Mouse (Mus musculus) intestine, embryonic 16.5 days (tissue): ENCODE measurements around the gene Syndig1. TPM values are rescaled to one million over a fixed set of nuclear protein-coding genes. Genes with fewer than 3 reads are reported as not detected.

Experiments
- ATAC-seq: fragments of 200-750 bp; cut with Nextera tagmentation; 2 replicates; pipeline ENCODE4 v1.8.0; 2017; ENCODE audit warnings: moderate TSS enrichment, moderate library complexity
- H3K27ac ChIP-seq: fragments of 300-500 bp; sonication (generic); 2 replicates; pipeline ENCODE4 v1.5.1; 2014; ENCODE audit warnings: mild to moderate bottlenecking, low read length
- H3K27me3 ChIP-seq: fragments of 300-500 bp; sonication (generic); replicated peaks from 2 replicates; pipeline ENCODE4 v1.6.1; 2014; ENCODE audit warnings: low read length, control low read depth, mixed read lengths; ENCODE audit not compliant: control insufficient read depth, insufficient read depth
- H3K36me3 ChIP-seq: fragments of 300-500 bp; sonication (generic); 2 replicates; pipeline ENCODE4 v1.6.1; 2014; ENCODE audit warnings: low read length, control low read depth; ENCODE audit not compliant: control insufficient read depth, insufficient read depth
- H3K4me1 ChIP-seq: fragments of 300-500 bp; sonication (generic); 2 replicates; pipeline ENCODE4 v1.6.1; 2014; ENCODE audit warnings: low read length, control low read depth, mixed read lengths; ENCODE audit not compliant: control insufficient read depth, insufficient read depth
- H3K4me2 ChIP-seq: fragments of 300-500 bp; sonication (generic); 2 replicates; pipeline ENCODE4 v1.6.1; 2014; ENCODE audit warnings: low read depth, low read length, control low read depth
- H3K4me3 ChIP-seq: fragments of 300-500 bp; sonication (generic); 2 replicates; pipeline ENCODE4 v1.5.1; 2014; ENCODE audit warnings: mild to moderate bottlenecking, low read length
- H3K9ac ChIP-seq: fragments of 300-500 bp; sonication (generic); 2 replicates; pipeline ENCODE4 v1.6.1; 2014; ENCODE audit warnings: low read depth, low read length
- H3K9me3 ChIP-seq: fragments of 300-500 bp; sonication (generic); 2 replicates; pipeline ENCODE4 v1.6.1; 2016; ENCODE audit warnings: low read length, control low read depth; ENCODE audit not compliant: control insufficient read depth
- WGBS: fragments of 180-500 bp; shearing (Covaris S2); extraction: QIAGEN DNeasy Blood & Tissue Kit; methylation state at CpG from one replicate; pipeline ENCODE4 v1.1.7; 2014; 5-methylcytosine and 5-hydroxymethylcytosine counted together
- polyA plus RNA-seq: library from polyadenylated mRNA; unstranded; fragments of >200 nt; fragmentation: Nextera tagmentation; extraction: Ambion mirVana; gene quantifications from 2 replicates; pipeline ENCODE4 v1.2.1, GENCODE M21; 2015

Gene Syndig1
- polyA plus RNA-seq, 1 experiment from 2014 or later = 8.8 TPM

DNA sequence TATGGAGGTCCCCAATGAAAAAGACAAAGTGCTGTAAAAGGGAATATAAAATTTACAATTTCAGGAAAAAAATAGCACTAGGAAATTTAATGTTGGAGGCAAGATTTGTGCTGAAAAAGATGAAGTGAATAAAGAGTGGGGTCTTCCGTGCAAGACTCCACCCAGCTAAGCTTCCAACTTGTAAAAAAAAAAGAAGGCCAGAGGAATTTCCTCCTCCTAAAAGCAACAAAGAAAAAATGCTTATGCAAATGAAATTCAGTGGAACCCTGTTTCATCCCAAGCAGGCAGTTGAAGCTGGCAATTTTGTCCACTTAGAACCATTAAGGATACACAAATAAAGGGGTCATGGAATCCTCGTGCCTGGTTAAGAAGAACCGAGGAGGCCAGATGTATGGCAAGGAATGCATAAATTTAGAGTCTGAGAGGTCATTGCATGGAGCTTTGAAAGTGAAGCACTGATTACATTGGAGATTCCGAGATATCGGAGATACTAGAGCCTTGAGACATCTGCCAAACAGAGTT, 37.0 kb downstream of the Syndig1 start:
- no peak overlapping the region for H3K27ac ChIP-seq
- WGBS = 63% methylated on average over 5 of the region's 5 CpGs

GRCm38 (mm10) chr2:149870496-149870895, 41.5 kb downstream of the Syndig1 start:
- no peak for ATAC-seq
- H3K9ac ChIP-seq = no peak overlapping the region
- no peak overlapping the region for H3K4me3 ChIP-seq
- no peaks in the 10 kb centered on the region for H3K27me3 ChIP-seq
- H3K4me2 ChIP-seq = no peak overlapping the region
- no peaks in the 10 kb centered on the region for H3K4me1 ChIP-seq
- WGBS = 67% methylated on average over 2 of the region's 2 CpGs
- H3K9me3 ChIP-seq = no peaks in the 10 kb centered on the region
- H3K27ac ChIP-seq = no peak overlapping the region
- no peaks in the 10 kb centered on the region for H3K36me3 ChIP-seq

More for the DNA sequence above, 37.0 kb downstream of the Syndig1 start:
- Histone ChIP-seq H3K27me3 (no peaks in the 10 kb centered on the region), H3K36me3 (no peaks in the 10 kb centered on the region), H3K4me3 (no peak overlapping the region), H3K9me3 (no peaks in the 10 kb centered on the region), H3K4me2 (no peak overlapping the region), H3K9ac (no peak overlapping the region), H3K4me1 (no peaks in the 10 kb centered on the region)
- ATAC-seq = no peak

DNA sequence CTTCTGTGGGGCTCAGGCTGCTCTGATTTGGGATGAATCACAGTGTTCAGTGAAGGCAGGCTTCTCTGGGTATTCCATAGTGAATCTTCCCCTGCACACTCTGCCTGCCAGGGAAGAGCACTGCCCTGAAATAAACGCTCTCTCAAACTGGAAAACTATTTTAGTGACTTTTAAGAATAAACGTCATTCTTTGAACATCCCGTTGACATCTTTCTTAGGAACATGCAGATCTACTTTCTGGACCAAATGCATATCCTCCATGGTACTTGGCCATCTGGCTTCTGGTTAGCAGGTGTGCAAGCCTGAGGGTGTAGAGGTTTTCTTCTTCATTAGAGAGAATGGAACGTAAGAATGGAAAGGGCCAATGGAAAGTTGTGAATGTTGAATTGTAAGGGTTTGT, 43.5 kb downstream of the Syndig1 start:
- Histone ChIP-seq H3K4me3 (no peak overlapping the region), H3K4me2 (no peak overlapping the region), H3K9me3 (no peaks in the 10 kb centered on the region), H3K9ac (no peak overlapping the region), H3K4me1 (no peaks in the 10 kb centered on the region), H3K27me3 (no peaks in the 10 kb centered on the region), H3K36me3 (no peaks in the 10 kb centered on the region), H3K27ac (no peak overlapping the region)
- no peak for ATAC-seq
- WGBS = 87% methylated on average over 4 of the region's 4 CpGs

DNA sequence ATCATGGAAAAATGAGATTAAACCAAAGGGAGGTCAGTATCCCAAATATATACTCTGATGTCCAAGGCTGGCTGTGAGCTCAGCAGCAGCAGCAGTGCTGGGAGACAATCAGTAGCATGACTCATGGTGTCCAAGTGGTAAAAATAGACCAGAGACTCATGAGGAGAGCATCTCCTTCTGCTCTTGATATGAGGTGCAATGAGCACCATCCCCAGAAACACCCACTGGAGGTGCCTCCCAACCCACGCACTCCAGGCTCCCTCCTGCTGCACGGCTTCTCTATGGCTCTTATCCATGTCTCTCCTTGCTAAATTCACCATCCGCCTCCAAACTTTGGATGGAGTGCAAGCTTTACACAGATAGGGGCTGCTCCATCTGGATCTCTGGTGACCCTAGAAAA, 44.3 kb downstream of the Syndig1 start:
- no peaks in the 10 kb centered on the region for H3K27me3 ChIP-seq
- H3K4me1 ChIP-seq = no peaks in the 10 kb centered on the region
- H3K4me3 ChIP-seq = no peak overlapping the region
- WGBS = 89% methylated on average over 3 of the region's 3 CpGs
- H3K9ac ChIP-seq = no peak overlapping the region
- H3K36me3 ChIP-seq = no peaks in the 10 kb centered on the region
- H3K9me3 ChIP-seq = no peaks in the 10 kb centered on the region
- no peak overlapping the region for H3K27ac ChIP-seq
- ATAC-seq = no peak
- H3K4me2 ChIP-seq = no peak overlapping the region

DNA sequence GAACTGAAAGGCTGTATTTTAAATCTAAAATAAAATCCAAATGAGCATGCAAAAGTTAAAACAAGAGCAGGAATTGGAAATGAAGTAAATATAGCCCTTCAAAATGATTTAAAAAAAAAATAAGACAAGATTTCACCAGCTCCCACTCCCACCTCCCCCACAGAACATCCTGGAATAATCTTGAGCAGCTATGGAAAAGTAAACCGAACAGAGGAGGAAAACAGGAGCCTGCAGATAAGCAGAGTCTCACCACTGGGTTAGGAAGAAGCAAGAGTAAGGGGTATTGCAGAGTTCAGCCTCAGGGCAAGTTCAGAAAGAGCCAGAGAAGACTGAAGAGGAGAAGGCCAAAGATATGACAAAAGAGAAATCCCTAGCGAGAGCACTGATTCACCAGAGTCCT, 48.9 kb downstream of the Syndig1 start:
- H3K9me3 ChIP-seq = no peaks in the 10 kb centered on the region
- H3K4me3 ChIP-seq = no peak overlapping the region
- H3K4me2 ChIP-seq = no peak overlapping the region
- H3K4me1 ChIP-seq = no peaks in the 10 kb centered on the region
- 52% methylated on average over 2 of the region's 2 CpGs for WGBS
- H3K27me3 ChIP-seq = no peaks in the 10 kb centered on the region
- H3K36me3 ChIP-seq = no peaks in the 10 kb centered on the region
- ATAC-seq = no peak
- no peak overlapping the region for H3K9ac ChIP-seq
- no peak overlapping the region for H3K27ac ChIP-seq

DNA sequence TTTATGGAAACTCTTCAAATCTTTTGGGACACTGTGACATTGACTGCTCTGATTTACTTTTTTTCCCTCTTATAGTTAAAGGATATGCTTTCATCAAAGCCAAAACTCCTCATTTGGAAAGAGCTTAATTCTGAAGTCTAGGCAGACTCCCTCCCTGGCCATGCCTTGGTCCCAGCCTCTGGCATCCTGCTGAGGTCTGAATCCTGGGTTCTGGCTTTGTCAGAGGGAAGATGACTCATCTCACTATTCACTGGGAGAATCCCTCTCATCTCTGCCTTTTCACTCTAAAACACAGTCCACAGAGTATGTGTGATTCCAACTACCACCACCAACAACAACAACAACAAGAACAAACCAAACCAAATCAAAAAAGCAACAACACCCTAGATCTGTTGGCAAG, 58.6 kb downstream of the Syndig1 start:
- no peak overlapping the region for H3K4me3 ChIP-seq
- H3K36me3 ChIP-seq = no peaks in the 10 kb centered on the region
- no peaks in the 10 kb centered on the region for H3K9me3 ChIP-seq
- no peak overlapping the region for H3K9ac ChIP-seq
- no peak overlapping the region for H3K27ac ChIP-seq
- H3K4me1 ChIP-seq = no peaks in the 10 kb centered on the region
- no peak overlapping the region for H3K4me2 ChIP-seq
- no peaks in the 10 kb centered on the region for H3K27me3 ChIP-seq
- ATAC-seq = no peak

- no peak overlapping the region for H3K27ac ChIP-seq
- no peak overlapping the region for H3K9ac ChIP-seq
- H3K9me3 ChIP-seq = no peaks in the 10 kb centered on the region
- no peaks in the 10 kb centered on the region for H3K27me3 ChIP-seq
- no peaks in the 10 kb centered on the region for H3K4me1 ChIP-seq
- no peak overlapping the region for H3K4me3 ChIP-seq
- H3K36me3 ChIP-seq = no peaks in the 10 kb centered on the region
- no peak for ATAC-seq
- no peak overlapping the region for H3K4me2 ChIP-seq
- 57% methylated on average over 2 of the region's 2 CpGs for WGBS
Observed at GRCm38 (mm10) chr2:149891647-149892046, 62.6 kb downstream of the Syndig1 start.

DNA sequence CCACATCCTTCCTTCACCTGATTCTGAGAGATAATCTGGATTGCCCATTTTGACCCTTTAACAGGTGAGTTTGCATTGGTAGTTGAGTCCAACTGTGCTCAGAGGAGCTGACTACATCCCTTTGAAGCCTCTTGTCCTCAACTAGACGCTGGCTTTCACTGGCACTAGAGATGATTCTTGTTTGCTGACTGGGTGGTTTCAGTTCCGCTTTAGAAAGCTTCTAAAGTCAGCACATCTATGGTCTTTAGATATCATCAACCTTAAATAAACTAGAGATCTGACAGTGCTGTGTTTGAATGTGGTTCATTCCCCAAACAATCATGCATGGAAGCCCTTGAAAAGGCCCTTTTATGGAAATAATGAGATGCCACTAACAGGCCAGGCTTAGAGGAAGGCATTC, 67.3 kb downstream of the Syndig1 start:
- Histone ChIP-seq H3K4me2 (no peak overlapping the region), H3K9ac (no peak overlapping the region), H3K4me3 (no peak overlapping the region), H3K27me3 (no peaks in the 10 kb centered on the region), H3K9me3 (no peaks in the 10 kb centered on the region), H3K4me1 (no peaks in the 10 kb centered on the region), H3K27ac (no peak overlapping the region), H3K36me3 (no peaks in the 10 kb centered on the region)
- ATAC-seq = no peak
- whole genome bisulfite sequencing = 77% methylated on average over 2 of the region's 2 CpGs

- Histone ChIP-seq H3K4me3 (no peak overlapping the region), H3K36me3 (no peaks in the 10 kb centered on the region), H3K9me3 (no peaks in the 10 kb centered on the region), H3K9ac (no peak overlapping the region), H3K27ac (no peak overlapping the region), H3K27me3 (no peaks in the 10 kb centered on the region), H3K4me1 (no peaks in the 10 kb centered on the region), H3K4me2 (no peak overlapping the region)
- 89% methylated on average over 9 of the region's 9 CpGs for WGBS
- no peak for ATAC-seq
Observed at GRCm38 (mm10) chr2:149899615-149900014, 70.6 kb downstream of the Syndig1 start.

DNA sequence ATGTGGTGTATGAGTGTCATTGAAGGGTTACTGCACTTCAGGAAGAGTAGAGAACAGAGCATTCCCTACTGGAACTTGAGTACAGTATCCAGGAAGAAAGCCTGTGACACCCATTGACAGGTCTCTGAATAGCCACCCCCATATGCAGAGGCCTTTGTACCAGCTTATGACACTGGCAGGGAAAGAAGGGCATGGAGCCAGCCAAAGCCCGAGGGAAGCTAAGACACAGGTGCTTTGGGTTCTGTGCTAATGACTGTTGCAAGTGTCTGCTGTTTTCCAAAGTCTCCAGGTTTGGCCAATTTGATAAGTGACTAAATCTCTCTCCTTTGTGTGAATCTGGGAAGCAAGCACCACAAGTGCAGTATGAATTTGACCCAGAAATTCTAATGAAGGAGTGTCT, 71.6 kb downstream of the Syndig1 start:
- Histone ChIP-seq H3K4me3 (no peak overlapping the region), H3K27ac (no peak overlapping the region), H3K9me3 (no peaks in the 10 kb centered on the region), H3K27me3 (no peaks in the 10 kb centered on the region), H3K9ac (no peak overlapping the region), H3K4me2 (no peak overlapping the region), H3K36me3 (no peaks in the 10 kb centered on the region), H3K4me1 (no peaks in the 10 kb centered on the region)
- no peak for ATAC-seq
- 77% methylated on average over 1 of the region's 1 CpGs for WGBS
